Mouse (Mus musculus): ENCODE data around the gene Olfr668.
"Not testable (repeated sequence)": the region's sequence is repeated elsewhere in the genome, so short reads cannot be mapped to it uniquely, and the experiment has no call there.

GRCm38 (mm10) chr7:104972507-104972906 is 44.6 kb upstream of the Olfr668 start:
- TF ChIP-seq CTCF (IDR thresholded peaks at IDR 0.05; ENCODE audit: low read depth); EP300 (optimal IDR thresholded peaks at IDR 0.05): not testable (repeated sequence)
